Mouse (Mus musculus) cerebellum, adult 8-10 months (tissue): ENCODE results near the gene Traf2.

ENCODE experiments used
- DNase-seq: peaks from one replicate; pipeline ENCODE4 v3.0.0; 2022

Gene Traf2

DNA sequence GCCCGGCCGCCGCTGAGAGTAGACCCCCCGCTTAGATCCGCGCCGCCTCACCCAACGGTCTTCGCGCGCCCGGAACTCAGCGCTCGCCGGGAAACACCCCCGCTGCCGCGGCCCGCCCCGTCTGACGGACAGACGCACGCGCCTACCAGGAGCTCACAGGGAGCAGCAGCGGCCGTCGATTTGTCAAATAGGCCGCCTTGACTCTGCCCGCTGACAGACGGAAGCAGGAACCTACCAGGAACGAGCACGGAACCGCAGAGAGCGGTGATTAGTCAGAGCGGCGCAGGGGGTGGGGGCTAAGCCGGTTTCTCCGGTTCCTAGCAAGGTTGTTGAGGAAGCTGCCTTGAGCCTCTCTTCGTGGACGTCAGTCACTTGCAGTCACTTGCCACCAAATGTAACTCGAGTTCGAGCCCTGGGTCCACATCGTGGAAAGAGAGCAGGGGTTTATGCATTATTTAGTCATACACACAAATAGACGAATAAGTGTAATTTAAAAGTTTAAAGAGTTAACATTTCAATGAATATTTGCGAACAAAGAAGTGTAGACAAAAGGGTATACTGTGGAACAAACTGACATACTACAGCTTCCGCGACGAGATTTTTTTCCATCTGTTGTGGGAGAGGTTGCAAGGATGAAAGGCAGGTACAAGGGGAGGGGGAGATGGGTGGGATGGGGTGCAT, at the start of gene Traf2:
TSS of gene Traf2 (minus strand) at position 130 of the 681 bp plus-strand sequence.
- DNase-seq, result peak; percentile 98

DNA sequence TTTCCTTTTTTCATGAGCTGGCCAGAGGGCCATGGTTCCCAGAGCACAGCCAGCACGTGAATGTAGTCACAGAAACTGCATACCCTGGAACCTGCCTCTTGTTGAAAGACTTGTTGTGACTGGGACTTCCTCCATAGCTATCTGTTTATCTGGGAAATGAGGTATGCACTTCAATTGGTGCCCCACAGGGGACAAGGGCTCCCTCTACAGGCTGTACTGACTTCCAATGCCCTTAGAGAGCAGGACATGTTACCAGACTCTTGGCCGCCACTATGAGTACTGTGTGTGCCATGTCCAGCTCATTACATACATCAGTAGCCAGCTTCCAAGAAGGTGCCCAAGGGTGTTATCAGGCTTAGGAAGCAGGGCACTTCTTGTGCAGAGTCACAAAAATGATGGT, 45.1 kb upstream of the Traf2 start:
- DNase-seq, result peak; percentile 53

GRCm38 (mm10) chr2:25588227-25588907, 41.6 kb upstream of the Traf2 start:
- no peak for DNase-seq

DNA sequence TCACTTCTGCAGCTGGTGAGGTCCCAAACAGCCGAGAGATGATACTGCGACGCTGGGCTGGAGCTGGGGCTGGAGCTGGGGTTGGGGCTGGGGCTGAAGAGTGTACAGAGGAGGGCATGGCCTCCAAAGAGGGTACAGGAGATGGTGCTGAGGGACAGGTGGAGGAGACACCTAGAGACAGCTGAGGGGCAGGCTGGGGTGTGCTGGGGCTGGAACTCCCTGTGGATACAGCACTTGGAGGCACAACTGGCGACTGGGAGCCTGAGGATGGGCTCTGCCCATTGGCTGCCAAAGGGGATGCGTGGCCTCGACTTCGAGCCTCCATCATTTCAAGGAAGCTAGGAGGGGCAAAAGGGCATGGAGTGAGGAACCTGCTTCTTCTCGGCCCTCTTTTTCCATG, 40.5 kb upstream of the Traf2 start:
- no peak for DNase-seq

- DNase-seq, result peak; percentile 37
Measured at GRCm38 (mm10) chr2:25585601-25586000, 38.9 kb upstream of the Traf2 start.

- peak; percentile 32 for DNase-seq
Measured at GRCm38 (mm10) chr2:25584856-25585255, 38.1 kb upstream of the Traf2 start.

DNA sequence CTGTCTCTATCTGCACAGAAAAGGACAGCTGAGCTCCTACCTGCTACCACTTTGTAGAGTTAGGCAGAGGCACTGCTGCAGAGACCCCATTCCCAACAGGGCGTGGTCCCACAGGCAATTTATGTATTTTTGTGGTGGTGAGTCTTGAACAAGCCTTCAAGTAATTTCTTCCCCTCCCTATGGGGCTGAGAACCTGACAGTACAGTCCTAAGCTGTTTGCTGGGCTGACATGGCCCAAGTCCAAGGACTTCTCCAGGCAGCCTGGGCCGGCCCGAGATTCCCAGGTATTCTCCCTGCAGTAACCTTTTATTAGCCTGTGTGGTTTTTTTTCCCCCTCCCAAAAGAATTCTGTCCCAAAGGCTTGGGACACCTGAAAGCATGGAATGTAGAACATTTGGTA, 37.4 kb upstream of the Traf2 start:
- DNase-seq, result peak; percentile 53

GRCm38 (mm10) chr2:25583571-25583970, 36.8 kb upstream of the Traf2 start:
- DNase-seq, result peak; percentile 42

- peak; percentile 51 for DNase-seq
Measured at GRCm38 (mm10) chr2:25583120-25583481, 36.4 kb upstream of the Traf2 start.

DNA sequence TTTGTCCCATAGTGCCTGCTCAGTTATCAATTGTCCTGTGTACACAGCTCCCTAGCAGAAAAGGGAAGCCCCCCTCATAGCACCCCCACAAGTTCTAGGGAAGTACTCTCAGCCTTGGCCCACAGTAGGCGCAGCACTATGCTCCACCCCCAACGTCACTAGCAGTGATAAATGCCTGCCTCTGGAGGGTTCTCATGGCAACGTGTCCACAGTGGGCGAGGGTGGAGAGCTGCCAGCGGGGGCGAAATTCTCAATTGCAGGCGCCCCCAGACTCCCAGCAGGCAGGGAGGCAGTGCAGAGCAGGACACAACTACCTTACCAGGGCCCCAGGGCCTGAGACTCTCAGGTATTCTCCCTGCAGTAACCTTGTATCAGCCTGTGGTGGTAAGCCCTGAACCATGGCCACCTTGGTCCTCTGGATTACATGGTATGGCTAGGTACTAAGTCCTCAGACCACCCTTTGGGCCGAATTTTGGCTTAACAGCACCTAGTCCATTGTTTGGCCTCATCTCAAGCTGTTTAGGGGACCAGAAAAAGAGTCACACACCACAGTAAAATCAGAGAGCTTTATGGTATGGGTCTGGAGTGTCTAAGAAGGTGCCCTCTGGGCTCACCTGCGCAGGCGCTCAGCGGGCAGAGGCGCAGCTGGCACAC, 35.9 kb upstream of the Traf2 start:
- peak; percentile 68 for DNase-seq

GRCm38 (mm10) chr2:25581901-25582301, 35.2 kb upstream of the Traf2 start:
- peak; percentile 89 for DNase-seq

- peak; percentile 86 for DNase-seq
Measured at GRCm38 (mm10) chr2:25581294-25581864, 34.6 kb upstream of the Traf2 start, which contains the start of gene Ajm1. Gene Ajm1 (minus strand): TSS chr2:25581757.

DNA sequence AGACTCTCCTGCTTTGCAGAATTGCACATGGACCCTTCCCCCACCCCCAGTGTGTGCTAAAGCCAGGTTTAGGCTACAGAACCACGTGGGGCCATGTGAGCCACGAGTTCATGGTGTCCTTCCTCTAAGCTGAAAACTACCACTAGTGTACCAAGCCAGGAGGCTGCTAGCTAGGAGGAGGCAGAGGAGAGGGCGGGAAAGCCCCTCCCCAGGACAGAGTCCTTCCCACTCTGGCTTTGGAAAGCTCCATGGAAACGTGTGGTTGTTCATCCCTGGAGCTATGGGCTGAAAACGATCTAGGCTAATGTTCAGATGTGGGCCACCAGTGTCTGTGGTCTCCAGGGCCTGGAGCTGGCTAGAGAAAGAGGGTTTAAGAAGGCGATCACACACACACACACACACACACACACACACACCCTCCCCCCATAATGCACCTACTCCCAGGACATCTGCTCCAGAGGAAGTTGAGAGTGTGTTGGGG, 33.9 kb upstream of the Traf2 start:
- DNase-seq, result peak; percentile 52

GRCm38 (mm10) chr2:25579737-25580460, 33.2 kb upstream of the Traf2 start:
- DNase-seq, result peak; percentile 84

- peak; percentile 66 for DNase-seq
Measured at GRCm38 (mm10) chr2:25578796-25579736, 32.3 kb upstream of the Traf2 start.

- DNase-seq, result peak; percentile 60
Measured at GRCm38 (mm10) chr2:25577951-25578795, 31.4 kb upstream of the Traf2 start.

DNA sequence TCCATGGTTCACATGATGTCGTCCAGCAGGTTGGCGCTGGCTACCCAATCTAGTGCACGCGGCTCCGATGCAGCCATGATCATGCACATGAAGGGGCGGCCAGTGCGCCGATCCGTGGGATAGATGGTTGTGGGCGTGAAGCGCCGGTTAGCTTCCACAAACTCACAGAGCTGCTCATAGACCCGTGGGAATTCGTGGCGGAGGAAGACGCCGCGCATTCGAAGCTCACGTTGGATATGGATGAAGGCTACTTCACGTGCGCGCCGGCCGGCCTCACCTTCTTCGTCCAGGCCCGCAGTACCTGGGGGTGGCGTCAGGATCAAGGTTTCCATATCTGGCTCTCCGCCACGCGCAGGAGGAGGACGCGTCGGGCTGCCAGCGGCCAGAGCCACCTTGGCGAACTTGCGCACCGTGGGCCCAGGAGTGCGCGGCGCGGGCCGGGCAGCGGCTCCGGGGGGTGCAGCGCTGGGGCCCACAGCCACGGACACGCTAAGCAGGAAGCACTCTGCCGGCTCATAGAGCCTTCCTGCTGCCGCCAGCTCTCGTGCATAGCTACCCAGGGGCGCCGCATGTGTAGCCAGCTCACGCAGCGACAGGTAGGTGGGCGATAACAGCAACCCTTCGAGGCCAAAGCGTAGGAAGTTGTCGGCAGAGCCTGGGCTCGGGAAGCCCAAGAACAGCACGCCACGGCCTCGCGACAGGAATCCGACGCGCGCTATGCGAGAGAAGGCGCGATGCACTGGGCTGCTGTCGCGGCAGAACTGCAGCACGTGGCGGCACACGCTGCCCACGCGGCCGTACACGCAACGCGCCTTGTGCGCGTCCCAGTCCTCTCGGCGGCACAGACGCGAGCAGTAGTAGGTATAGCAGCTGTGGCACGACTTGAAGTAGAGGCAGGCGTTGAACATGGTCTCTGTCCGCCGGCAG, 30.5 kb upstream of the Traf2 start:
- DNase-seq, result peak; percentile 54

DNA sequence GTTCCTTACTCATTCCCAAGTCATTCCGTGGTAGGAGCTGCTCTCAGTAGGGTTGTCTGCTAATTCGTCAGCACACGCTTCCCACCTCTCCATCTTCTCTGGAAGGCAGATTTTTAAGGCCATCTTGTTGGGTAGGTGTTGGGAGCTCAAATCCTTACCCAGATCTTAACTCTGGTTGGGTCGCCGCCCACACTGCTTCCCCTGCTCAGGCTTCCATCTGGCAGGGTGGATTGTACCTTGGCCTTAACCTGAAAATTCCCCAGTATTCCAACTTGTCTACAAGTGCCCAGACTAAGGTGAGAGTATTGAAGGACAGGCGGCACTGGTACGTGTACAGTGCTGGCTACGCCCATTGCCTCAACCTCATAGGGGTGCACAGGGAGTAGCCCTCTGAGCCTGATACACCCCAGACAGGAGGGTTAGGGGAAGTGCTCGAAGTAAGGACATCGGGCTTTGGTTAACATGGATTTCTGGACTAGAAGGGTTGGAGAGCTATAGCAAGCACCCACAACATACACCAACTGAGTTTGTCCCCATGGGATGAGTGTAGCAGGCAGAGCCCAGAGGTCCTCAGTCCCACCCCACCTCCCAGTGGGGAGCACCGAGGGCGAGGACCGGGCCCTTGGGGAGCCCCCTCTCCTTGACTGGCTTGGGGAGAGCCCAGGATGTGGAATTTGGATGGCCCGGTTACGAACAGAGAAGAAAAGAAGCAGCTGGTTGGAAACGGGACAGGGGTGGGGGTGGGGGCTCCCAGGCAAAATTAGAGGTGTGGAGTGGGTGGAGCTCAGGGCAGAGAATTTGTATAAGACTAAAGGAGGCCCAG, 29.5 kb upstream of the Traf2 start:
- DNase-seq, result peak; percentile 48
